Mouse (Mus musculus) retina, adult 2 months (tissue): Measurements from ENCODE around the gene Gm49358.
A peak's percentile ranks its signal among the peaks of the same experiment; 100 is the strongest.

Experiments used
- DNase-seq: peaks from one replicate; pipeline ENCODE4 v3.0.0-alpha.2; 2012; ENCODE audit warnings: low read depth, low spot score

Gm49358 gene

GRCm38 (mm10) chr10:86763672-86764071 lies at the start of gene Gm49358:
Gm49358 (plus strand) TSS chr10:86763972.
- DNase-seq, result no peak

GRCm38 (mm10) chr10:86727548-86727980 lies 36.2 kb upstream of the Gm49358 start:
- no peak for DNase-seq

GRCm38 (mm10) chr10:86728176-86728575 lies 35.6 kb upstream of the Gm49358 start:
- no peak for DNase-seq

- peak; percentile 60 for DNase-seq
Measured at GRCm38 (mm10) chr10:86730823-86731499, 32.8 kb upstream of the Gm49358 start.

GRCm38 (mm10) chr10:86731500-86731863 lies 32.3 kb upstream of the Gm49358 start:
- DNase-seq, result no peak

GRCm38 (mm10) chr10:86735036-86735435 lies 28.7 kb upstream of the Gm49358 start:
- DNase-seq, result no peak

- no peak for DNase-seq
Measured at GRCm38 (mm10) chr10:86742918-86743317, 20.9 kb upstream of the Gm49358 start.

- DNase-seq, result no peak
Measured at GRCm38 (mm10) chr10:86744306-86744705, 19.5 kb upstream of the Gm49358 start.

GRCm38 (mm10) chr10:86755816-86756502 lies 7.8 kb upstream of the Gm49358 start:
- DNase-seq, result no peak

- no peak for DNase-seq
Measured at GRCm38 (mm10) chr10:86757724-86758123, 6.0 kb upstream of the Gm49358 start.

- DNase-seq, result no peak
Measured at GRCm38 (mm10) chr10:86758211-86758610, 5.6 kb upstream of the Gm49358 start.

- DNase-seq, result no peak
Measured at GRCm38 (mm10) chr10:86761236-86761635, 2.5 kb upstream of the Gm49358 start.

GRCm38 (mm10) chr10:86761722-86762383 lies 1.9 kb upstream of the Gm49358 start:
- no peak for DNase-seq

- no peak for DNase-seq
Measured at GRCm38 (mm10) chr10:86762384-86762730, 1.4 kb upstream of the Gm49358 start.

GRCm38 (mm10) chr10:86765344-86765966 lies 1.7 kb downstream of the Gm49358 start:
- DNase-seq, result no peak

- DNase-seq, result no peak
Measured at GRCm38 (mm10) chr10:86769216-86769615, 5.4 kb downstream of the Gm49358 start.

- no peak for DNase-seq
Measured at GRCm38 (mm10) chr10:86769797-86770196, 6.0 kb downstream of the Gm49358 start.

- DNase-seq, result no peak
Measured at GRCm38 (mm10) chr10:86771701-86772100, 7.9 kb downstream of the Gm49358 start.

- DNase-seq, result no peak
Measured at GRCm38 (mm10) chr10:86772231-86772631, 8.5 kb downstream of the Gm49358 start.

GRCm38 (mm10) chr10:86773360-86773759 lies 9.6 kb downstream of the Gm49358 start:
- no peak for DNase-seq

GRCm38 (mm10) chr10:86776281-86776680 lies 12.5 kb downstream of the Gm49358 start:
- DNase-seq, result no peak

- no peak for DNase-seq
Measured at GRCm38 (mm10) chr10:86777614-86778319, 14.0 kb downstream of the Gm49358 start.
